Mouse (Mus musculus): ENCODE data around the gene Acly.

- TF ChIP-seq CTCF (IDR thresholded peaks at IDR 0.05; ENCODE audit: low read depth, low read length) (no peak), POLR2A (IDR thresholded peaks at IDR 0.05; ENCODE audit: borderline replicate concordance, low read depth, low read length) (no peak)
Observed at GRCm38 (mm10) chr11:100536466-100536865, 8.7 kb upstream of the Acly start.
